Mouse (Mus musculus) stomach, postnatal 0 days (tissue): ENCODE measurements around the gene Cetn3. TPM values are rescaled to one million over a fixed set of nuclear protein-coding genes. Genes with fewer than 3 reads are reported as not detected.

Experiments
- ATAC-seq: fragments of 200-750 bp; cut with Nextera tagmentation; 2 replicates; pipeline ENCODE4 v1.8.0; 2017; ENCODE audit not compliant: low FRiP score, low TSS enrichment
- DNase-seq: peaks from one replicate; pipeline ENCODE4 v3.0.0-alpha.2; 2016; ENCODE audit warnings: low spot score
- H3K27ac ChIP-seq: fragments of 300-500 bp; sonication (generic); replicated peaks from 2 replicates; pipeline ENCODE4 v1.5.1; 2014; ENCODE audit warnings: mild to moderate bottlenecking, control low read depth
- H3K27me3 ChIP-seq: fragments of 300-500 bp; sonication (generic); 2 replicates; pipeline ENCODE4 v1.6.1; 2014; ENCODE audit warnings: low read length; ENCODE audit not compliant: control insufficient read depth, insufficient read depth
- H3K36me3 ChIP-seq: fragments of 300-500 bp; sonication (generic); 2 replicates; pipeline ENCODE4 v1.6.1; 2014; ENCODE audit warnings: low read length, mixed read lengths; ENCODE audit not compliant: control insufficient read depth, insufficient read depth
- H3K4me1 ChIP-seq: fragments of 300-500 bp; sonication (generic); replicated peaks from 2 replicates; pipeline ENCODE4 v1.6.1; 2014; ENCODE audit warnings: antibody characterized with exemption; ENCODE audit not compliant: control insufficient read depth, insufficient read depth
- H3K4me2 ChIP-seq: fragments of 300-500 bp; sonication (generic); replicated peaks from 2 replicates; pipeline ENCODE4 v1.6.1; 2014; ENCODE audit warnings: low read depth, mild to moderate bottlenecking, control low read depth, moderate library complexity
- H3K4me3 ChIP-seq: fragments of 300-500 bp; sonication (generic); 2 replicates; pipeline ENCODE4 v1.5.1; 2014; ENCODE audit warnings: low read depth, low read length, control low read depth
- H3K9ac ChIP-seq: fragments of 300-500 bp; sonication (generic); 2 replicates; pipeline ENCODE4 v1.6.1; 2014; ENCODE audit warnings: mild to moderate bottlenecking, low read length, control low read depth, mixed read lengths
- H3K9me3 ChIP-seq: fragments of 300-500 bp; sonication (generic); 2 replicates; pipeline ENCODE4 v1.6.1; 2016; ENCODE audit warnings: low read length; ENCODE audit not compliant: control insufficient read depth
- CTCF ChIP-seq: IDR thresholded peaks from 2 replicates; pipeline ENCODE4 v1.5.1; 2016; ENCODE audit warnings: antibody characterized with exemption, low read depth, mild to moderate bottlenecking, moderate library complexity
- EP300 ChIP-seq: optimal IDR thresholded peaks from 2 replicates; pipeline ENCODE3; 2016; ENCODE audit warnings: antibody characterized with exemption
- WGBS: fragments of 180-500 bp; shearing (Covaris S2); extraction: QIAGEN DNeasy Blood & Tissue Kit; methylation state at CpG from one replicate; pipeline ENCODE4 v1.1.7; 2014; 5-methylcytosine and 5-hydroxymethylcytosine counted together
- polyA plus RNA-seq: library from polyadenylated mRNA; unstranded; fragments of >200 nt; fragmentation: Nextera tagmentation; extraction: Ambion mirVana; gene quantifications from 2 replicates; pipeline ENCODE4 v1.2.1, GENCODE M21; 2015

Gene Cetn3
- polyA plus RNA-seq, 1 experiment from 2014 or later = 166 TPM

- 91% methylated on average over 1 of the region's 1 CpGs for WGBS
- Histone ChIP-seq H3K9me3 (no peaks in the 10 kb centered on the region), H3K36me3 (no peaks in the 10 kb centered on the region), H3K4me1 (no peaks in the 10 kb centered on the region), H3K4me3 (no peak overlapping the region), H3K27me3 (no peaks in the 10 kb centered on the region), H3K9ac (no peak overlapping the region), H3K27ac (no peak overlapping the region), H3K4me2 (no peak overlapping the region)
- ATAC-seq (no peak), DNase-seq (no peak)
- no peak for TF ChIP-seq EP300
- TF ChIP-seq CTCF = no peak
These were observed 27.6 kb upstream of the Cetn3 start for GRCm38 (mm10) chr13:81755324-81755723.

- no peak for TF ChIP-seq CTCF
- no peak for TF ChIP-seq EP300
- WGBS = 83% methylated on average over 5 of the region's 5 CpGs
- Histone ChIP-seq H3K4me1 (no peaks in the 10 kb centered on the region), H3K4me3 (no peak overlapping the region), H3K27me3 (no peaks in the 10 kb centered on the region), H3K4me2 (no peak overlapping the region), H3K9ac (no peak overlapping the region), H3K27ac (no peak overlapping the region), H3K9me3 (no peaks in the 10 kb centered on the region), H3K36me3 (no peaks in the 10 kb centered on the region)
- no peak for ATAC-seq
- no peak for DNase-seq
These were observed 25.7 kb upstream of the Cetn3 start for GRCm38 (mm10) chr13:81757058-81757660.

- no peak overlapping the region for H3K4me2 ChIP-seq
- DNase-seq (peak; percentile 61), ATAC-seq (0 out of 2 replicates have a peak, but pooled peaks have one; percentile 54)
- no peak overlapping the region for H3K9ac ChIP-seq
- TF ChIP-seq EP300 (no peak), CTCF (peak; percentile 84)
- H3K4me1 ChIP-seq = no peaks in the 10 kb centered on the region
- H3K9me3 ChIP-seq = no peaks in the 10 kb centered on the region
- H3K27me3 ChIP-seq = no peaks in the 10 kb centered on the region
- H3K4me3 ChIP-seq = no peak overlapping the region
- WGBS = 28% methylated on average over 3 of the region's 3 CpGs
- no peak overlapping the region for H3K27ac ChIP-seq
- no peaks in the 10 kb centered on the region for H3K36me3 ChIP-seq
These were observed 22.5 kb upstream of the Cetn3 start for GRCm38 (mm10) chr13:81760379-81760778.

GRCm38 (mm10) chr13:81761566-81762186 is 21.2 kb upstream of the Cetn3 start:
- H3K9me3 ChIP-seq = no peaks in the 10 kb centered on the region
- WGBS = 33% methylated on average over 14 of the region's 14 CpGs
- DNase-seq (peak; percentile 22), ATAC-seq (no peak)
- no peaks in the 10 kb centered on the region for H3K4me1 ChIP-seq
- H3K4me2 ChIP-seq = no peak overlapping the region
- H3K9ac ChIP-seq = no peak overlapping the region
- H3K27ac ChIP-seq = no peak overlapping the region
- TF ChIP-seq CTCF = peak; percentile 82
- TF ChIP-seq EP300 = no peak
- no peak overlapping the region for H3K4me3 ChIP-seq
- H3K27me3 ChIP-seq = no peaks in the 10 kb centered on the region
- H3K36me3 ChIP-seq = no peaks in the 10 kb centered on the region

GRCm38 (mm10) chr13:81764173-81764572 is 18.7 kb upstream of the Cetn3 start:
- Histone ChIP-seq H3K27me3 (no peaks in the 10 kb centered on the region), H3K9ac (no peak overlapping the region), H3K36me3 (no peaks in the 10 kb centered on the region), H3K4me3 (no peak overlapping the region), H3K4me2 (no peak overlapping the region), H3K4me1 (no peaks in the 10 kb centered on the region), H3K9me3 (no peaks in the 10 kb centered on the region), H3K27ac (no peak overlapping the region)
- 69% methylated on average over 5 of the region's 5 CpGs for WGBS
- no peak for ATAC-seq
- TF ChIP-seq EP300 (no peak), CTCF (no peak)
- DNase-seq = no peak

- ATAC-seq = no peak
- no peak for TF ChIP-seq EP300
- peak; percentile 71 for TF ChIP-seq CTCF
- no peaks in the 10 kb centered on the region for H3K36me3 ChIP-seq
- H3K9me3 ChIP-seq = no peaks in the 10 kb centered on the region
- no peak overlapping the region for H3K4me3 ChIP-seq
- no peaks in the 10 kb centered on the region for H3K4me1 ChIP-seq
- no peaks in the 10 kb centered on the region for H3K27me3 ChIP-seq
- no peak overlapping the region for H3K27ac ChIP-seq
- H3K4me2 ChIP-seq = no peak overlapping the region
- WGBS = 83% methylated on average over 7 of the region's 7 CpGs
- H3K9ac ChIP-seq = no peak overlapping the region
- peak; percentile 38 for DNase-seq
These were observed 15.7 kb upstream of the Cetn3 start for GRCm38 (mm10) chr13:81767038-81767659.
